Mouse (Mus musculus) E14TG2a.4 (cell line): Measurements from ENCODE around the gene Olfr424.

ENCODE experiments used
- CTCF ChIP-seq: conservative IDR thresholded peaks from 2 replicates; pipeline ENCODE4 v1.5.1; 2014; ENCODE audit warnings: low read length
- NANOG ChIP-seq: IDR thresholded peaks from 2 replicates; pipeline ENCODE4 v1.6.1; 2014; ENCODE audit warnings: borderline replicate concordance, low read length, mixed read lengths
- POU5F1 ChIP-seq: IDR thresholded peaks from 2 replicates; pipeline ENCODE4 v1.6.1; 2014; ENCODE audit warnings: low read length, borderline replicate concordance

- TF ChIP-seq CTCF, result no peak
- no peak for TF ChIP-seq POU5F1
- no peak for TF ChIP-seq NANOG
These were observed 10.3 kb upstream of the Olfr424 start, which contains the start of gene Olfr231 for GRCm38 (mm10) chr1:174121062-174121461.
